Comparison of ENCODE assay signal across 4 mouse cellular contexts in genomic region chr4:57672541-57672940, GRCm38 (mm10).
"Had no signal": no experiment of that assay in that cellular context is flagged by ENCODE, and none has a peak within 500 bp of the region (broad histone marks: within the 10 kb centered on the region; RNA-seq: fewer than 3 reads in every experiment).

No protein-coding gene starts in this region.

- H3K36me3 ChIP-seq: limb, embryonic 13.5 days; midbrain, embryonic 12.5 days; neural tube, embryonic 13.5 days had no signal

- H3K27ac ChIP-seq: liver, embryonic 14.5 days; midbrain, embryonic 12.5 days; neural tube, embryonic 13.5 days had no signal

- H3K4me3 ChIP-seq: limb, embryonic 13.5 days; midbrain, embryonic 12.5 days; neural tube, embryonic 13.5 days had no signal

- H3K9me3 ChIP-seq: limb, embryonic 13.5 days; midbrain, embryonic 12.5 days; neural tube, embryonic 13.5 days had no signal

- H3K4me2 ChIP-seq: limb, embryonic 13.5 days; neural tube, embryonic 13.5 days had no signal

- H3K9ac ChIP-seq: limb, embryonic 13.5 days; liver, embryonic 14.5 days; midbrain, embryonic 12.5 days; neural tube, embryonic 13.5 days had no signal

- H3K27me3 ChIP-seq: limb, embryonic 13.5 days; neural tube, embryonic 13.5 days had no signal
